Mouse (Mus musculus): ENCODE results near the gene Cdk20.

GRCm38 (mm10) chr13:64411282-64411681, 20.8 kb upstream of the Cdk20 start:
- no peak for TF ChIP-seq CTCF (IDR thresholded peaks at IDR 0.05; ENCODE audit: borderline replicate concordance, extremely low read depth, insufficient read depth, insufficient read length)
- TF ChIP-seq POLR2A (IDR thresholded peaks at IDR 0.05; ENCODE audit: borderline replicate concordance, extremely low read depth, insufficient read depth, insufficient read length, poor library complexity, severe bottlenecking): no peak
